Mouse (Mus musculus): ENCODE measurements around the gene Vps33a.

DNA sequence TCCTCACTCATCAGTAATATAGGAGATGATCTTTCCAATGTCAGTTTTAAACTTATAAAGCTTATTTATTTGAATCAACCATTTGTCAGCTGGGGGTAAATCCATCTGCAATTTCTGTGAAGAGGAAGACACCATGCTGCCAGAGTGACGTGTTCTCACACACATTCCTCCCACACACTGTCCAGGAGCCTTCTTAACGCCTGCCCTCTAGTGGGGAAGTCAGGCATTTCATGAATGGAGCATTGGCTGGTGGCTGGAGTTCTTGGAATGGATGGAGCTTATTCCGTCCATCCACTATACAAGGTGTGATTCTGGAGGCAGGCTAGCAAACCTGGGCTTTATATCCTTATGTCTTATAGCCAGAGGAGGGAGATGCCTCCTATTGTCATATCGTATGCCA is 37.0 kb upstream of the Vps33a start:
- peak; percentile 87 for TF ChIP-seq CTCF (IDR thresholded peaks at IDR 0.05; ENCODE audit: low read depth, low read length)
- TF ChIP-seq POLR2A (IDR thresholded peaks at IDR 0.05; ENCODE audit: insufficient read depth, low read length), result no peak
- no peak for TF ChIP-seq EP300 (IDR thresholded peaks at IDR 0.05; ENCODE audit: insufficient read depth, low read depth, low read length)
